17 mouse cellular contexts compared by ENCODE assay signal in genomic region chr10:75642436-75642835, GRCm38 (mm10). TPM values are rescaled to one million over a fixed set of nuclear protein-coding genes. Genes with fewer than 3 reads are reported as not detected.
DNase-seq lines count a peak whose midpoint lies in the region; ATAC-seq and TF ChIP-seq lines count a peak whose summit lies in the region.
"Had no signal": no experiment of that assay in that cellular context is flagged by ENCODE, and none has a peak within 500 bp of the region (broad histone marks: within the 10 kb centered on the region; RNA-seq: fewer than 3 reads in every experiment).

No protein-coding gene starts in this region.

- H3K4me2 ChIP-seq in intestine, embryonic 15.5 days (replicated peaks) = peak overlapping the region; percentile 30; the same call in 1 of the 2 replicates
- no peak overlapping the region for H3K4me2 ChIP-seq in intestine, embryonic 16.5 days (ENCODE audit: low read depth, low read length)
- H3K4me2 ChIP-seq: hindbrain, embryonic 14.5 days; limb, embryonic 15.5 days had no signal

- H3K9me3 ChIP-seq in intestine, embryonic 15.5 days = no peaks in the 10 kb centered on the region
- no peaks in the 10 kb centered on the region for H3K9me3 ChIP-seq in intestine, embryonic 16.5 days (ENCODE audit: control insufficient read depth, low read length)
- no peaks in the 10 kb centered on the region for H3K9me3 ChIP-seq in E14TG2a.4 (ENCODE audit: low read length)
- H3K9me3 ChIP-seq: G1E; limb, embryonic 15.5 days; neural tube, embryonic 13.5 days had no signal

- no peak overlapping the region for H3K9ac ChIP-seq in intestine, embryonic 15.5 days
- H3K9ac ChIP-seq in intestine, embryonic 16.5 days (ENCODE audit: low read depth, low read length) = no peak overlapping the region
- H3K9ac ChIP-seq: hindbrain, embryonic 14.5 days; liver, postnatal 0 days; neural tube, embryonic 13.5 days had no signal

- WGBS in intestine, embryonic 15.5 days = 84% methylated on average over 9 of the region's 9 CpGs
- WGBS in intestine, embryonic 16.5 days = 81% methylated on average over 9 of the region's 9 CpGs
- 82% methylated on average over 9 of the region's 9 CpGs for WGBS in cerebellum, adult 2 months

- peaks cover 20% of the 10 kb centered on the region for H3K4me1 ChIP-seq in intestine, embryonic 15.5 days (replicated peaks)
- H3K4me1 ChIP-seq in intestine, embryonic 16.5 days (ENCODE audit: control insufficient read depth, insufficient read depth, low read length) = peaks cover 16% of the 10 kb centered on the region
- peaks cover 99% of the 10 kb centered on the region for H3K4me1 ChIP-seq in E14TG2a.4 (replicated peaks; ENCODE audit: low read depth, low read length)
- peaks cover 50% of the 10 kb centered on the region for H3K4me1 ChIP-seq in cerebellum, adult 2 months (ENCODE audit: control insufficient read depth, insufficient read depth, low read length)

- H3K36me3 ChIP-seq in intestine, embryonic 15.5 days = no peaks in the 10 kb centered on the region
- 0 out of 2 replicates have a peak, but pooled peaks cover 3% of the 10 kb centered on the region for H3K36me3 ChIP-seq in intestine, embryonic 16.5 days (ENCODE audit: control insufficient read depth, insufficient read depth, low read length)
- peaks cover 77% of the 10 kb centered on the region for H3K36me3 ChIP-seq in E14TG2a.4 (ENCODE audit: insufficient read depth, low read length)

- no peak for ATAC-seq in intestine, embryonic 15.5 days
- no peak for ATAC-seq in intestine, embryonic 16.5 days
- ATAC-seq: liver, postnatal 0 days had no signal

- peak in 1 of 2 experiments; percentile 20 for DNase-seq in cerebellum, adult 2 months
- DNase-seq in kidney, adult 9 months = peak; percentile 65
- no peak for DNase-seq in spleen, postnatal 14 days (ENCODE audit: low spot score in 2 of 2)
- DNase-seq in thymus, postnatal 25 days = no peak
- no peak for DNase-seq in gastrocnemius, postnatal 25 days
- DNase-seq: adrenal gland, adult 8-10 months; heart, adult 11 months; liver, postnatal 0 days; retina, postnatal 1 day had no signal

- no peaks in the 10 kb centered on the region for H3K27me3 ChIP-seq in intestine, embryonic 15.5 days (replicated peaks)
- no peaks in the 10 kb centered on the region for H3K27me3 ChIP-seq in intestine, embryonic 16.5 days (replicated peaks; ENCODE audit: control insufficient read depth, insufficient read depth, low read length)
- H3K27me3 ChIP-seq in E14TG2a.4 (ENCODE audit: insufficient read depth, low read length) = no peaks in the 10 kb centered on the region
- H3K27me3 ChIP-seq in cerebellum, adult 2 months (ENCODE audit: control insufficient read depth, insufficient read depth, low read length) = no peaks in the 10 kb centered on the region
- H3K27me3 ChIP-seq: limb, embryonic 15.5 days; neural tube, embryonic 13.5 days had no signal

- H3K4me3 ChIP-seq in intestine, embryonic 15.5 days (replicated peaks) = no peak overlapping the region
- no peak overlapping the region for H3K4me3 ChIP-seq in intestine, embryonic 16.5 days (ENCODE audit: low read length)
- peak overlapping the region; percentile 64 for H3K4me3 ChIP-seq in E14TG2a.4 (replicated peaks; ENCODE audit: low read length)
- H3K4me3 ChIP-seq in cerebellum, adult 2 months (replicated peaks; ENCODE audit: insufficient read depth, low read depth, low read length) = no peak overlapping the region
- H3K4me3 ChIP-seq: limb, embryonic 15.5 days; neural tube, embryonic 13.5 days had no signal

- TF ChIP-seq CTCF in E14TG2a.4 (conservative IDR thresholded peaks at IDR 0.05; ENCODE audit: low read length) = no peak
- no peak for TF ChIP-seq CTCF in cerebellum, adult 2 months (IDR thresholded peaks at IDR 0.05; ENCODE audit: borderline replicate concordance, insufficient read depth, low read depth, low read length)

- TF ChIP-seq POLR2A in cerebellum, adult 2 months (IDR thresholded peaks at IDR 0.05; ENCODE audit: borderline replicate concordance, insufficient read depth, low read length) = no peak

- H3K27ac ChIP-seq in intestine, embryonic 15.5 days = no peak overlapping the region
- no peak overlapping the region for H3K27ac ChIP-seq in intestine, embryonic 16.5 days (ENCODE audit: low read length)
- 0 out of 2 replicates have a peak overlapping the region, but pooled peaks have one; percentile 46 for H3K27ac ChIP-seq in cerebellum, adult 2 months (ENCODE audit: insufficient read depth, low read length)
- H3K27ac ChIP-seq: hindbrain, embryonic 14.5 days; limb, embryonic 15.5 days; neural tube, embryonic 13.5 days had no signal

RNA-seq across cellular contexts. Expression of gene Susd2, which starts 1.4 kb away (rescaled TPM):
- polyA plus RNA-seq in intestine, embryonic 15.5 days (2015; fragmentation: Nextera tagmentation; extraction: Ambion mirVana) = 13.4 and 13.9 TPM in 2 replicates
- polyA plus RNA-seq in intestine, embryonic 16.5 days (2015; fragmentation: Nextera tagmentation; extraction: Ambion mirVana) = 19.1 and 23.3 TPM in 2 replicates
- polyA plus RNA-seq in cerebellum, adult 2 months (2012; rRNA removed) = 18.5 and 22.0 TPM in 2 replicates
- 1 to 10 TPM; 1.3 to 1.8 TPM for total RNA-seq in gastrocnemius, postnatal 25 days (2021)

RNA-seq across cellular contexts. Expression of gene Ggt5, which starts 53.3 kb away (rescaled TPM):
- 7.5 and 7.9 TPM in 2 replicates for polyA plus RNA-seq in intestine, embryonic 15.5 days (2015; fragmentation: Nextera tagmentation; extraction: Ambion mirVana)
- polyA plus RNA-seq in intestine, embryonic 16.5 days (2015; fragmentation: Nextera tagmentation; extraction: Ambion mirVana) = 8.6 and 8.8 TPM in 2 replicates
- polyA plus RNA-seq in cerebellum, adult 2 months (2012; rRNA removed) = 4.0 and 6.2 TPM in 2 replicates
- total RNA-seq in gastrocnemius, postnatal 25 days (2021) = 1 to 10 TPM; 4.9 to 5.3 TPM
- polyA plus RNA-seq: C2C12, G1E had no signal
